Mouse (Mus musculus) MEL (cell line): ENCODE results near the gene Fndc5.

Experiments
- CTCF ChIP-seq, 3 experiments: IDR thresholded peaks in 2 of 3; conservative IDR thresholded peaks in 1 of 3; 2 replicates each; pipeline ENCODE4 v1.5.1; 2011 to 2012; ENCODE audit warnings: low read length in 3 of 3, low read depth in 2 of 3, mild to moderate bottlenecking in 2 of 3, improper control_type of control experiment in 1 of 3, inconsistent platforms in 1 of 3, mixed read lengths in 1 of 3, moderate library complexity in 1 of 3; ENCODE audit not compliant: control insufficient read depth in 1 of 3, insufficient read depth in 1 of 3, poor library complexity in 1 of 3, severe bottlenecking in 1 of 3
- ELF1 ChIP-seq: IDR thresholded peaks from 2 replicates; pipeline ENCODE4 v1.6.1; 2014; ENCODE audit warnings: low read depth, mild to moderate bottlenecking, inconsistent platforms, low read length, improper control_type of control experiment, moderate library complexity
- EP300 ChIP-seq, 2 experiments: IDR thresholded peaks; 2 replicates each; pipeline ENCODE4 v1.6.1; 2011; ENCODE audit warnings: improper control_type of control experiment in 2 of 2, low read length in 2 of 2, low read depth in 1 of 2, mild to moderate bottlenecking in 1 of 2
- ETS1 ChIP-seq: IDR thresholded peaks from 2 replicates; pipeline ENCODE4 v1.6.1; 2012; ENCODE audit warnings: low read depth, mild to moderate bottlenecking, inconsistent platforms, low read length, improper control_type of control experiment, moderate library complexity
- NELFE ChIP-seq: IDR thresholded peaks from 2 replicates; pipeline ENCODE4 v1.6.1; 2011; ENCODE audit warnings: low read depth, low read length, improper control_type of control experiment
- POLR2A ChIP-seq, 2 experiments: IDR thresholded peaks; 2 replicates each; pipeline ENCODE4 v1.6.1; 2011 to 2012; ENCODE audit warnings: low read length in 2 of 2, mild to moderate bottlenecking in 2 of 2, control low read depth in 1 of 2, improper control_type of control experiment in 1 of 2, low read depth in 1 of 2, moderate library complexity in 1 of 2; ENCODE audit not compliant: control insufficient read depth in 1 of 2, insufficient read depth in 1 of 2, poor library complexity in 1 of 2
- SMC3 ChIP-seq: IDR thresholded peaks from 2 replicates; pipeline ENCODE4 v1.6.1; 2011; ENCODE audit warnings: low read depth, low read length, improper control_type of control experiment
- TAL1 ChIP-seq: IDR thresholded peaks from 2 replicates; pipeline ENCODE4 v1.6.1; 2012; ENCODE audit warnings: mild to moderate bottlenecking, inconsistent platforms, low read length, moderate library complexity, mixed read lengths
- TCF12 ChIP-seq: IDR thresholded peaks from 2 replicates; pipeline ENCODE4 v1.6.1; 2014; ENCODE audit warnings: low read depth, mild to moderate bottlenecking, inconsistent platforms, low read length, improper control_type of control experiment, moderate library complexity
- USF2 ChIP-seq, 2 experiments: IDR thresholded peaks; 2 replicates each; pipeline ENCODE4 v1.6.1; 2011 to 2012; ENCODE audit warnings: improper control_type of control experiment in 2 of 2, low read length in 2 of 2, borderline replicate concordance in 1 of 2, inconsistent platforms in 1 of 2, low read depth in 1 of 2, mild to moderate bottlenecking in 1 of 2; ENCODE audit not compliant: insufficient read depth in 1 of 2
- ZMIZ1 ChIP-seq: IDR thresholded peaks from 2 replicates; pipeline ENCODE4 v1.6.1; 2012; ENCODE audit warnings: low read depth, mild to moderate bottlenecking, inconsistent platforms, low read length, improper control_type of control experiment, moderate library complexity

DNA sequence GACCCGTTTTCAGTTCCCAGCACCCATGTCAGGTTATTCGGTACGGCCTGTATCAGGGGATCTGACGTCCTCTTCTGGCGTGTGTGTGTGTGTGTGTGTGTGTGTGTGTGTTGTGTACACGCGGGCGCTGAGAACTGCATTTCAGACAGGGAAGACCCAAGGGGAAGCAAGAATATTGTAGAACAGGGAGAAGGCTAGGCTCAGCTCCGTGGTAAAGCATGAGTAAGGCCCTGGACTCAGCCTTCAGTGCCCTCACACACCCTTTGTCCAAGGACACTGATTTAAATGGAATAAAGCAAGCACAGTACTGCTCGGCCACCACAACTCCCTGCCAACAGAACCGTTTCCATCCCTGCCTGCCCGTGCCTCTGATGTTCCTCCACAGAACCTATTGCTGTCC is 53.7 kb downstream of the Fndc5 start:
- no peak for TF ChIP-seq ETS1
- no peak for TF ChIP-seq EP300 (IDR thresholded peaks at IDR 0.05; ENCODE audit: low read depth in 1 of 2, low read length in 2 of 2)
- 0 out of 4 replicates have a peak, but pooled peaks of 1 of the 2 experiments have one; percentile 38 for TF ChIP-seq POLR2A (IDR thresholded peaks at IDR 0.05; ENCODE audit: control insufficient read depth in 1 of 2, insufficient read depth in 1 of 2, low read depth in 1 of 2, low read length in 2 of 2, poor library complexity in 1 of 2)
- no peak for TF ChIP-seq ELF1
- TF ChIP-seq NELFE, result no peak
- no peak for TF ChIP-seq CTCF (IDR thresholded peaks at IDR 0.05 in 2 of 3, conservative IDR thresholded peaks at IDR 0.05 in 1 of 3; ENCODE audit: control insufficient read depth in 1 of 3, insufficient read depth in 1 of 3, low read depth in 2 of 3, low read length in 3 of 3, poor library complexity in 1 of 3, severe bottlenecking in 1 of 3)
- no peak for TF ChIP-seq USF2 (IDR thresholded peaks at IDR 0.05; ENCODE audit: borderline replicate concordance in 1 of 2, insufficient read depth in 1 of 2, low read depth in 1 of 2, low read length in 2 of 2)
- no peak for TF ChIP-seq TAL1
- TF ChIP-seq SMC3, result no peak
- TF ChIP-seq TCF12, result no peak
- TF ChIP-seq ZMIZ1, result no peak
